ENCODE assay signal across 17 mouse cellular contexts in genomic region chr9:103577731-103578130, GRCm38 (mm10).
DNase-seq lines count a peak whose midpoint lies in the region.
"Had no signal": no experiment of that assay in that cellular context is flagged by ENCODE, and none has a peak within 500 bp of the region (broad histone marks: within the 10 kb centered on the region; RNA-seq: fewer than 3 reads in every experiment).

No protein-coding gene starts in this region.

- intact Hi-C loops in left cerebral cortex, postnatal 4 days (cut with DNase I): no loop called here
- intact Hi-C loops in left cerebral cortex, postnatal 25 days (cut with DNase I): no loop called here

- peak; percentile 58 to 65 for DNase-seq in cerebellum, adult 18-20 months
- DNase-seq in cerebellum, adult 8-10 months: no peak
- peak; percentile 77 for DNase-seq in cerebellum, adult 9-11 months
- DNase-seq in cerebellum, postnatal 36 days: no peak
- DNase-seq in left cerebral cortex, postnatal 4 days: peak; percentile 18
- no peak for DNase-seq in left cerebral cortex, postnatal 25 days (ENCODE audit: low spot score in 2 of 2)
- DNase-seq in brain, adult 2 months (ENCODE audit: low read depth, low spot score): peak; percentile 81
- DNase-seq in urinary bladder, adult 18-20 months (ENCODE audit: low spot score in 2 of 2): no peak
- DNase-seq: adrenal gland, postnatal 10 days; adrenal gland, postnatal 36 days; B cell, adult 2 months; gastrocnemius, postnatal 10 days; gastrocnemius, postnatal 36 days; heart, adult 2 months; heart, postnatal 14 days; heart, postnatal 4 days; kidney, adult 11 months had no signal

Comparison
In these comparisons a context has a peak if more than half of its experiments do, and no peak if none do; other contexts are left out.
1. DNase-seq: peak in cerebellum, adult 18-20 months (2 of 2), cerebellum, adult 9-11 months (single experiment), left cerebral cortex, postnatal 4 days (single experiment) and brain, adult 2 months (single experiment); none in cerebellum, adult 8-10 months (single experiment), cerebellum, postnatal 36 days (0 of 2), left cerebral cortex, postnatal 25 days (0 of 2) and urinary bladder, adult 18-20 months (0 of 2).